8 mouse cellular contexts compared by ENCODE assay signal in genomic region chr2:34526527-34527371, GRCm38 (mm10).
DNase-seq lines count a peak whose midpoint lies in the region; ATAC-seq and TF ChIP-seq lines count a peak whose summit lies in the region.

No protein-coding gene starts in this region.

- H3K9me3 ChIP-seq in hindbrain, embryonic 15.5 days = no peaks in the 10 kb centered on the region
- H3K9me3 ChIP-seq in midbrain, postnatal 0 days (ENCODE audit: low read length) = no peaks in the 10 kb centered on the region

- no peak overlapping the region for H3K27ac ChIP-seq in hindbrain, embryonic 15.5 days (replicated peaks)
- H3K27ac ChIP-seq in midbrain, postnatal 0 days (ENCODE audit: low read depth, low read length) = no peak overlapping the region

- no peaks in the 10 kb centered on the region for H3K36me3 ChIP-seq in hindbrain, embryonic 15.5 days
- H3K36me3 ChIP-seq in midbrain, postnatal 0 days (ENCODE audit: insufficient read depth, low read length) = no peaks in the 10 kb centered on the region

- peaks cover 35% of the 10 kb centered on the region for H3K4me1 ChIP-seq in hindbrain, embryonic 15.5 days (replicated peaks)
- peaks cover 5% of the 10 kb centered on the region; the same call in 1 of the 2 replicates for H3K4me1 ChIP-seq in midbrain, postnatal 0 days (ENCODE audit: insufficient read depth, low read length)

- DNase-seq in cerebellum, adult 11 months = no peak
- DNase-seq in urinary bladder, postnatal 14 days (ENCODE audit: low spot score) = peak; percentile 27
- DNase-seq in urinary bladder, postnatal 4 days (ENCODE audit: low spot score in 2 of 2) = no peak
- DNase-seq in midbrain, postnatal 0 days (ENCODE audit: low spot score) = peak; percentile 72
- DNase-seq in thymus, postnatal 10 days (ENCODE audit: low spot score in 2 of 2) = no peak
- DNase-seq in yolk sac, embryonic 10.5 days (ENCODE audit: low spot score) = no peak

- no peaks in the 10 kb centered on the region for H3K27me3 ChIP-seq in hindbrain, embryonic 15.5 days
- H3K27me3 ChIP-seq in midbrain, postnatal 0 days (ENCODE audit: insufficient read depth, low read length) = no peaks in the 10 kb centered on the region

- H3K4me2 ChIP-seq in hindbrain, embryonic 15.5 days = no peak overlapping the region
- no peak overlapping the region for H3K4me2 ChIP-seq in midbrain, postnatal 0 days (ENCODE audit: low read depth, low read length, poor library complexity, severe bottlenecking)

- WGBS in hindbrain, embryonic 15.5 days = 34% methylated on average over 15 of the region's 15 CpGs
- WGBS in midbrain, postnatal 0 days = 42% methylated on average over 15 of the region's 15 CpGs

- 0 out of 2 replicates have a peak, but pooled peaks have one; percentile 40 for ATAC-seq in cerebellum, adult (ENCODE audit: insufficient number of reproducible peaks, low FRiP score, low TSS enrichment)
- peak; percentile 61 for ATAC-seq in hindbrain, embryonic 15.5 days (ENCODE audit: low FRiP score, low read depth)
- no peak for ATAC-seq in midbrain, postnatal 0 days (ENCODE audit: low FRiP score)

- no peak overlapping the region for H3K9ac ChIP-seq in hindbrain, embryonic 15.5 days
- no peak overlapping the region for H3K9ac ChIP-seq in midbrain, postnatal 0 days (replicated peaks; ENCODE audit: low read length, poor library complexity, severe bottlenecking)

- H3K4me3 ChIP-seq in hindbrain, embryonic 15.5 days = no peak overlapping the region
- no peak overlapping the region for H3K4me3 ChIP-seq in midbrain, postnatal 0 days (ENCODE audit: low read depth, low read length)

- TF ChIP-seq CTCF in midbrain, postnatal 0 days (IDR thresholded peaks at IDR 0.05) = no peak

Comparison
In these comparisons a context has a peak if more than half of its experiments do, and no peak if none do; other contexts are left out.
1. DNase-seq: peak in urinary bladder, postnatal 14 days (single experiment) and midbrain, postnatal 0 days (single experiment); none in cerebellum, adult 11 months (single experiment), urinary bladder, postnatal 4 days (0 of 2), thymus, postnatal 10 days (0 of 2) and yolk sac, embryonic 10.5 days (single experiment).